Mouse (Mus musculus): ENCODE measurements at regions not wholly inside any gene's neighbourhood (a gene's known extent, or its start where the extent isn't known, plus 50 kb on each side); places are given as distances from the start of the nearest gene placed in this dataset.

- ATAC-seq (replicated peaks; ENCODE audit: insufficient number of reproducible peaks, low FRiP score, low TSS enrichment, poor library complexity, severe bottlenecking): no peak
Observed at GRCm38 (mm10) chr1:128765142-128765541, 173.0 kb upstream of the Cxcr4 start.

GRCm38 (mm10) chr1:128762854-128763253 is 170.8 kb upstream of the Cxcr4 start:
- no peak for ATAC-seq (replicated peaks; ENCODE audit: insufficient number of reproducible peaks, low FRiP score, low TSS enrichment, poor library complexity, severe bottlenecking)

GRCm38 (mm10) chr1:128762076-128762475 is 170.0 kb upstream of the Cxcr4 start:
- ATAC-seq (replicated peaks; ENCODE audit: insufficient number of reproducible peaks, low FRiP score, low TSS enrichment, poor library complexity, severe bottlenecking): no peak

- ATAC-seq (replicated peaks; ENCODE audit: insufficient number of reproducible peaks, low FRiP score, low TSS enrichment, poor library complexity, severe bottlenecking): no peak
Observed at GRCm38 (mm10) chr1:128758802-128759481, 166.8 kb upstream of the Cxcr4 start.

GRCm38 (mm10) chr1:128758294-128758801 is 166.3 kb upstream of the Cxcr4 start:
- ATAC-seq (replicated peaks; ENCODE audit: insufficient number of reproducible peaks, low FRiP score, low TSS enrichment, poor library complexity, severe bottlenecking): no peak

- no peak for ATAC-seq (replicated peaks; ENCODE audit: insufficient number of reproducible peaks, low FRiP score, low TSS enrichment, poor library complexity, severe bottlenecking)
Observed at GRCm38 (mm10) chr1:128753427-128754012, 161.4 kb upstream of the Cxcr4 start.

- ATAC-seq (replicated peaks; ENCODE audit: insufficient number of reproducible peaks, low FRiP score, low TSS enrichment, poor library complexity, severe bottlenecking): no peak
Observed at GRCm38 (mm10) chr1:128749437-128749994, 157.4 kb upstream of the Cxcr4 start.

GRCm38 (mm10) chr1:128747196-128747790 is 155.2 kb upstream of the Cxcr4 start:
- ATAC-seq (replicated peaks; ENCODE audit: insufficient number of reproducible peaks, low FRiP score, low TSS enrichment, poor library complexity, severe bottlenecking): peak; percentile 63

GRCm38 (mm10) chr1:128746461-128747009 is 154.4 kb upstream of the Cxcr4 start:
- no peak for ATAC-seq (replicated peaks; ENCODE audit: insufficient number of reproducible peaks, low FRiP score, low TSS enrichment, poor library complexity, severe bottlenecking)

- no peak for ATAC-seq (replicated peaks; ENCODE audit: insufficient number of reproducible peaks, low FRiP score, low TSS enrichment, poor library complexity, severe bottlenecking)
Observed at GRCm38 (mm10) chr1:128740616-128741015, 148.5 kb upstream of the Cxcr4 start.

GRCm38 (mm10) chr1:128738152-128738551 is 146.1 kb upstream of the Cxcr4 start:
- no peak for ATAC-seq (replicated peaks; ENCODE audit: insufficient number of reproducible peaks, low FRiP score, low TSS enrichment, poor library complexity, severe bottlenecking)

GRCm38 (mm10) chr1:128734857-128735256 is 142.8 kb upstream of the Cxcr4 start:
- ATAC-seq (replicated peaks; ENCODE audit: insufficient number of reproducible peaks, low FRiP score, low TSS enrichment, poor library complexity, severe bottlenecking): no peak

- no peak for ATAC-seq (replicated peaks; ENCODE audit: insufficient number of reproducible peaks, low FRiP score, low TSS enrichment, poor library complexity, severe bottlenecking)
Observed at GRCm38 (mm10) chr1:128731445-128731844, 139.4 kb upstream of the Cxcr4 start.

GRCm38 (mm10) chr1:128724433-128725091 is 132.5 kb upstream of the Cxcr4 start:
- peak; percentile 66 for ATAC-seq (replicated peaks; ENCODE audit: insufficient number of reproducible peaks, low FRiP score, low TSS enrichment, poor library complexity, severe bottlenecking)

- ATAC-seq (replicated peaks; ENCODE audit: insufficient number of reproducible peaks, low FRiP score, low TSS enrichment, poor library complexity, severe bottlenecking): peak; percentile 28; the same call in 1 of the 2 replicates
Observed at GRCm38 (mm10) chr1:128723843-128724242, 131.8 kb upstream of the Cxcr4 start.

GRCm38 (mm10) chr1:128722061-128722471 is 130.0 kb upstream of the Cxcr4 start:
- ATAC-seq (replicated peaks; ENCODE audit: insufficient number of reproducible peaks, low FRiP score, low TSS enrichment, poor library complexity, severe bottlenecking): peak; percentile 64

GRCm38 (mm10) chr1:128714843-128715242 is 122.8 kb upstream of the Cxcr4 start:
- no peak for ATAC-seq (replicated peaks; ENCODE audit: insufficient number of reproducible peaks, low FRiP score, low TSS enrichment, poor library complexity, severe bottlenecking)

- peak; percentile 96 for ATAC-seq (replicated peaks; ENCODE audit: insufficient number of reproducible peaks, low FRiP score, low TSS enrichment, poor library complexity, severe bottlenecking)
Observed at GRCm38 (mm10) chr1:128712876-128713275, 120.8 kb upstream of the Cxcr4 start.

- no peak for ATAC-seq (replicated peaks; ENCODE audit: insufficient number of reproducible peaks, low FRiP score, low TSS enrichment, poor library complexity, severe bottlenecking)
Observed at GRCm38 (mm10) chr1:128711121-128711520, 119.0 kb upstream of the Cxcr4 start.

Measured in monocyte, adult 5-6 weeks (primary cell).